Mouse (Mus musculus) gastrocnemius, adult 18-20 months (tissue): ENCODE measurements around the gene Nktr. TPM values are rescaled to one million over a fixed set of nuclear protein-coding genes. Genes with fewer than 3 reads are reported as not detected.

ENCODE experiments used
- DNase-seq: peaks from one replicate; pipeline ENCODE4 v3.0.0; 2021; ENCODE audit warnings: low spot score
- total RNA-seq, 2 experiments: library from RNA; stranded (reverse); gene quantifications; 2 replicates each; pipeline ENCODE4 v1.2.3; 2021

Gene Nktr
- total RNA-seq, 2 experiments from 2014 or later = 31.7 to 37.0 TPM

DNA sequence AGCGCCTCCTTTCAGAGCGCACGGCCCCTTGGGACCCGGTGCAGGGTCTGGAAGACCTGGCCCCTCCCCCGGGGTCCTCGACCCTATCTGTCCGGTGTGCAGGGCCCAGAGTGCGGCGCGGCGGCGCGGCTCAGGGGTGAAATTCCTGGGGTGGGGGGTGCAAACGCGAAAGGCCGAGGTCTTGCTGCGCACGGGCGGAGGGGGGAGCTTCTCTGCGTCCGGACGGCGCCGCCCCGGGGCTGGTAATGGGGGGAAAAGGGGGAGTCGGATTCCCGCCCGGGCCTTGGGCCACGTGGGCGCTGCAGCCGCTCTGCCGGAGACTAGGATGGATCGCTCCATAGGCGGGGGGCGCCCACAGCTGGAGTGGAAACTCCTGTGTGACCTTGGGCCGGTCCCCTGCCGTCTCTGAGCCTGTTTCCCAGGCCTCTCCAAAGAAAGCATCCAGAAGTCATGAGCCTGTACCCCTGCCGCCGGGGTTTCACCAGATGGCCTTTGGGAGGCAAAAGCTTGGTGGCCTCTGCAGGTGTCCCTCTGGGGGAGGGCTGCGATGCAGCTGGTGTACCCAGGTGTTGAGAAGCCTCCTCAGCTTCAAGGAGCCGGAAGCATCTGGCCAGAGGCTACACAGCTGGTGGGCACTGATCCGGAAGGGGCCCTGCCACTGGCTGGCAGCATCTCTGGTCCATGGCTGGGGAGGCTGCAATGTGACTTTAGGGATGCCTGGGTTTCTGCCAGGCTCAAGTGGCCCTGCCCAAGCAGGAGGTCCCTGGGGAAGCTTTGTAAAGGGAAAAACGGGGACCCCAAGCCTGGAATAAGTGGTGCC lies 41.5 kb downstream of the Nktr start:
- DNase-seq = peak; percentile 70

GRCm38 (mm10) chr9:121761091-121761665 lies 42.2 kb downstream of the Nktr start:
- DNase-seq = no peak

DNA sequence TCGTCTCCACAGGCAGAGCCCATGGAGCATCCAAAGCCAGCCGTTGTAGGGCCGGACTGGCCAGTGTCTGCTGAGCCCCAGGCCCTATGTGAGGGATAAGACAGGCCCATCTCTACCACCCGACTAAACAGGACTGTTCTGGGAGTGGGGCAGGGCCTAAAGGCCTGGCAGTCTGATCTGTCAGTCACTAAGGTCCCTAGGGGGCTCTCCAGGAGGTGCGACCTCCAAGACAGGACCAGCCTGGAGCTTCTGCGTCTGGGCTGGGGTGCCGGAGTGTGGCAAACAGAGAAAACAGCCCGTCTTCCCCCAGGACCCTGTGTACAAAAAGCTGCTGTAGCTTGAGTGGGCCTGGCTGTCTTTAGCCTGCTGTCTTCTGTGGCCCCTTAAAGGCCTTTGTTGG lies 42.8 kb downstream of the Nktr start:
- DNase-seq = no peak

DNA sequence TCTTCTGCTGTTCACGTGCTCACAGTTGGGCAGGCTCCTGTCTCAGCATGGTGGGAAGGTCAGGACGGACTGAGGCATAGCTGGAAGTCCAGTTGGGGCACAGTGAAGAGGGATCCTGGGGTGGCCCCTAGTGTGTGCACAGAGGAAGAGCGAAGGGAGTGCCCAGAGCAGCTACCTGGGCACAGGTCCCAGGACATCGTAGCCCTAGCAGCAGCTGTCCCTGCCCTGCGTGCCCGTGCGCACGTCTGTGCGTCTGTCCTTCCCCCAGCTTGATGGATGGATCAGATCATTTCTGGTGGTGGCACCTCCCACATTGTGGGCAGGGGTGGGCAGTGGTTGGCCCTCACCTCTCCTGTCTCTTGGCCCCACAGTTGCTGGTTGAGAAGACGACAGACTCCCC lies 43.3 kb downstream of the Nktr start:
- DNase-seq = peak; percentile 63

DNA sequence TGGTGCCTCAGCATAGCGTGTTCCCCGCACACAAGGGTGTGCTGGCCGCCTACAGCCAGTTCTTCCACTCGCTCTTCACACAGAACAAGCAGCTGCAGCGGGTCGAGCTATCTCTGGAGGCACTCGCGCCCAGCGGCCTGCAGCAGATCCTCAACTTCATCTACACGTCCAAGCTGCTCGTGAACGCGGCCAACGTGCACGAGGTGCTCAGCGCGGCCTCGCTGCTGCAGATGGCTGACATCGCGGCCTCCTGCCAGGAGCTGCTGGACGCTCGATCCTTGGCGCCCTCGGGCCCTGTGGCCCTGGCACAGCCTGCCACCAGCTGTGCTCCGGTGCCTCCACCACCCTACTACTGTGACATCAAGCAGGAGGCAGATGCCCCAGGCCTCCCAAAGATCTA lies 43.8 kb downstream of the Nktr start:
- DNase-seq = no peak

- DNase-seq = no peak
Measured at GRCm38 (mm10) chr9:121763716-121764115, 44.7 kb downstream of the Nktr start.

- no peak for DNase-seq
Measured at GRCm38 (mm10) chr9:121765166-121765855, 46.3 kb downstream of the Nktr start.

- no peak for DNase-seq
Measured at GRCm38 (mm10) chr9:121772412-121772811, 53.4 kb downstream of the Nktr start.

DNA sequence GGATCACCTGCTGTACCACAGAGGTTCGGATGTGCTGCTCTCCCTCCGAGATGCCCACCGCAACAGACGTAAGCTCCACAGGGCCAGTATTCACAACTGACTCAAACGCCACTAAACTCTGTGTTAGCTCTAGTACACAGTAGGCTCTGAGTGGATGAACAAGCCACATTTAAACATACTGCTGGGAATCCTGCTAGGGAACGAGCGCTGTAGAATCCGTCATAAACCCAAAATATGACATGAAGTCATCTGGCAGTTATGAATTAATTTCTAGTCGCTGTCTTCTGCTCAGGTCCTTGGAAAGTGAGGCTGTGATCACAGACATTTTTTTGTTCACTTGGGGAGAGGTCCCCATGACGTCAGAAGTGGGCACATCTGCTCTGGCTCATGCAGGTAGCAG lies 57.0 kb downstream of the Nktr start:
- DNase-seq = no peak

- DNase-seq = peak; percentile 69
Measured at GRCm38 (mm10) chr9:121776511-121776910, 57.5 kb downstream of the Nktr start.

GRCm38 (mm10) chr9:121777484-121778065 lies 58.6 kb downstream of the Nktr start, which contains the start of gene Klhl40:
Klhl40 (plus strand) TSS chr9:121777607.
- peak; percentile 82 for DNase-seq

- no peak for DNase-seq
Measured at GRCm38 (mm10) chr9:121778066-121778624, 59.2 kb downstream of the Nktr start.

DNA sequence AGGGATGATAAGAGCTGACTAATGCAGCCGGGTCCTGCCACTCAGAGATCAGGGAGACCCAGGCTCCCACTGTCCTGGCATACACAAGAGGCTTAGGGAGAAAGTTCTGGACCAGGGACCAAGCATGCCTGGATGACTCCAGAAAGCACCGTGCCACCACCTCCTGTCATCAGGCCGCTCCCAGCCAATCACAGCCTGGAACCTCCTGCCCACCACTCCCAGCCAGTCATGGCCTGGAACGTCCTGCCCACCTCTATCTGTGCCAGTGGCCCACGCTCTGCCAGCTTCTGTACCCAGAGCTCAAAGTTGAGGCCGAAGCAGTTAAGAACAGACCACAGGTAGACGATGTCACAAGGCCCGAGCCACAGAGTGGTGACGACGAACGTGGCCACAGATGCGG lies 65.8 kb downstream of the Nktr start:
- no peak for DNase-seq

- DNase-seq = no peak
Measured at GRCm38 (mm10) chr9:121785261-121785660, 66.3 kb downstream of the Nktr start.

- no peak for DNase-seq
Measured at GRCm38 (mm10) chr9:121786359-121786758, 67.4 kb downstream of the Nktr start.

DNA sequence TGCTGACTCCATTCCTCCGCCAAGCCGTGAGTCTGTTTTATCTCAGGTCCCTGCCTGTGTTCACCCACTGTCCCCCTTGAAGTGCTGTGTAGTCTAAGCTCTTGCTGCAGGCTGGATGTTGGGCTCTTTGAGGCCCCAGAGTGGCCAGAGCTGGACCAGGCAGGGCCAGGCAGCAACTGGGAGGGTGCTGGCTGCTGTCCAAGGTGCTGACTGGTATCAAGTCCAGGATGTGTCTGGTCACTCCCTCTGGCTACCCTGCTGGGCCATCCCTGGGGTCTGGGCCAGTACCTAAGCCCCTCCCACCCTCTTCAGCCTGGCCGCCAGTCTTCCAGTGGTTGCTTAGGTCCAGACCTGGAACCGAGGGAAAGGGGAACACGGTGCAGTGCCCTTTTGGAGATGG lies 72.2 kb downstream of the Nktr start:
- peak; percentile 93 for DNase-seq

DNA sequence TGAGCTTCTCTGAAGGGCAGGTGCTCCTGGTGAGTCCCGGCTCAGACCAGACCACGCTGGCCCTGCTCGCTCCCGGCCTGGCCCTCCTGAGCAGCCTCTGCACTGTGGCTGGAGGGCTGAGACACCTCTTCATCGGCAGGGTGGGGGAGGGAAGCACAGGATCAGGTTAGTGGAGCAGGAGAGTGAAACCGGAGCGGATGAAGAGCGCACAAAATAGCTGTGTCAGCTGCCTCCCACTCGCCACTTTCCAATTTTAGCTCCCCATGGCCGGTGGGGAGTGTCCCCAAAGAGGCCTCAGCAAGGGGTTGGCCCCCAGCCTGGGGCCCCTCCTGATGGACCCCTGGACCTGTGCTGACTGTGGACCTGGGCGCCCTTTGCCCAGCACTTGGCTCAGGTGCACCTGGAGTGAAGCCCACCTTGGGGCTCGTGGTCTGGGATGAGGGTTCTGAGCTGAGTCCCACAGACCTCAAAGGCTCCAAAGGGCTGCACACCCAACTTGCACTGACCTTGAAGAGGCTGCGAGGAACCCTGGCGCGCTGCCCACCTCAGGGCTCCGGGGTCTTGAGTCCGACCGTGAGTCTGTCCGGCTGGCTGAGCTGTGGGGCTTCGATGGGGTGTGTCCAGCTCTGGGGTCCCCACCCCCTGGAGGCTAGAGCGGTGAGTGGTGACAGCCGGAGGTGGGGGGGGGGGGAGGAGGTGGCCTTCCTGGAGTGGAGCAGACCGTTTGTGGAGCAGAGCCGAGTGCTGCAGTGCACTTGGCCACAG lies 73.0 kb downstream of the Nktr start, which contains the start of gene Hhatl:
Gene Hhatl (minus strand): TSS at position 751 of the 765 bp plus-strand sequence.
- peak; percentile 81 for DNase-seq

DNA sequence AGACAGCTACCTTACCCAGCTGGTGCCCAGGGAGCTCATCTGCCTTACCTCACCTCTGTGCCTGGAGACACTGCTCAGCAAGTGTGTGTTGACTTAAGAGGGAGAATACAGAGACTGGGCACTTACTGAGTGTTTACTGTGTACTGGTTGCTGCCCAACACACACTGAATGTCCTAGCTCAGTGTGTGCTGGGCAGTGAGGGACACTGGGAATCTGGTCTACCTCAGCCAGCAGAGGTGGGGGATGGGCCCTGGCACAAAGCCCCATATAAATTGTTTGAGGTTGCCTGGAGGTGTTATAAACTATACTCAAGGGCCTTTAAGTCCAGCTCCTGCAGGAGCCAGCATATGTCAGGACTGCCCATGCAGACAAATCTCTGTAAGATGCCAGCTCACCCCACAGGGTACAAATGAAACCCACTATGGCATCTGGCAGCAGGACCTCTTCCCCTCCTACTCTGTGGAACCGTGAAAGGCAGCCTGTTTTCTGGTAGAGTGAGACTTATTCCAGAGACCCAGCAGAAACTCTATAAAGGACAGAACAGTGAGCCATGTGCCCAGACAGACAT lies 76.1 kb downstream of the Nktr start:
- no peak for DNase-seq

- DNase-seq = no peak
Measured at GRCm38 (mm10) chr9:121797722-121798121, 78.8 kb downstream of the Nktr start.

DNA sequence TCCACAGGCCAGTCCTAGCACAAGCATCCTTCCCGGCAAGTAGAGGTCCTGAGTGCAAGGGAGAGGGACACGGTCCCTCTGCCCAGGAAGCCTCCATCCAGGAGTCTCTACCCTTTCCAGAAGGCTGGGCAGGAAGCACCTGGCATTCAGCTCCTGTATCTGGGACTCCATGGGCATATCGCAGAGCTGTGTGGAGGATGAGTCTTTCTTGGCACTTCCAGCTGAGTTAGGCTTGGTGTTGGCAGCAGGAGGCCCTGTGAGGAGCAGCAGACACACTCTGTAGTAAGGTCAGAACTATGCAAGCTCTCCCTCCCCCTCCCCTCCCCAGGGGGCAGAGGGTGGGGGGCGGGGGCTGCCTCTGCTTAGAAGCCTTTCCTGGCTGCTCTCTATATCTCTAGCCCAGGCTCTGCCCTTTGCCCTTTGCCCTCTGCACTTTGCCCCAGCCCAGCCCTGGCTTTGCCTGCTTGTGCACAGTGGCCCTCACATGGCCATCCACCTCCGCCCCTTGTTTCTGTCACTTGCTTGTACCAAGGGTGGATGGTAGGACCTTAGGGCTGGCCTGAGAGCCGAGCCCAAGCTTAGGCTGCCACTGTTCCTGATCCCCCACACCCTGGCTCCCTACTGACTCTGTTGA lies 80.0 kb downstream of the Nktr start:
- no peak for DNase-seq
